Mouse (Mus musculus): ENCODE measurements around the gene Cyyr1. TPM values are rescaled to one million over a fixed set of nuclear protein-coding genes. Genes with fewer than 3 reads are reported as not detected.
"Not testable (repeated sequence)": the region's sequence is repeated elsewhere in the genome, so short reads cannot be mapped to it uniquely, and the experiment has no call there.

Gene Cyyr1
- polyA plus RNA-seq (2015; fragmentation: Nextera tagmentation; extraction: Ambion mirVana) = 3.4 and 4.5 TPM in 2 replicates

GRCm38 (mm10) chr16:85553297-85553696 is at the start of gene Cyyr1:
Gene Cyyr1 (minus strand): TSS chr16:85553397.
- H3K4me1 ChIP-seq; H3K27ac ChIP-seq; H3K9me3 ChIP-seq; H3K9ac ChIP-seq; H3K4me2 ChIP-seq (replicated peaks); ATAC-seq (ENCODE audit: low FRiP score, low read depth); H3K36me3 ChIP-seq; H3K4me3 ChIP-seq; H3K27me3 ChIP-seq: not testable (repeated sequence)
- 61% methylated on average over 13 of the region's 13 CpGs for WGBS

- H3K27ac ChIP-seq = no peak overlapping the region
- no peak for ATAC-seq (ENCODE audit: low FRiP score, low read depth)
- no peak overlapping the region for H3K4me3 ChIP-seq
- 78% methylated on average over 7 of the region's 7 CpGs for WGBS
- H3K27me3 ChIP-seq = no peaks in the 10 kb centered on the region
- H3K4me2 ChIP-seq (replicated peaks) = no peak overlapping the region
- no peaks in the 10 kb centered on the region for H3K36me3 ChIP-seq
- no peaks in the 10 kb centered on the region for H3K4me1 ChIP-seq
- H3K9me3 ChIP-seq = no peaks in the 10 kb centered on the region
- H3K9ac ChIP-seq = no peak overlapping the region
Observed at GRCm38 (mm10) chr16:85588844-85589243, 35.6 kb upstream of the Cyyr1 start.

- H3K27me3 ChIP-seq = no peaks in the 10 kb centered on the region
- WGBS = 79% methylated on average over 4 of the region's 4 CpGs
- H3K4me3 ChIP-seq = no peak overlapping the region
- no peak overlapping the region for H3K9ac ChIP-seq
- H3K4me2 ChIP-seq (replicated peaks) = no peak overlapping the region
- no peaks in the 10 kb centered on the region for H3K9me3 ChIP-seq
- H3K4me1 ChIP-seq = no peaks in the 10 kb centered on the region
- ATAC-seq (ENCODE audit: low FRiP score, low read depth) = no peak
- H3K36me3 ChIP-seq = no peaks in the 10 kb centered on the region
- H3K27ac ChIP-seq = no peak overlapping the region
Observed at GRCm38 (mm10) chr16:85587573-85588226, 34.5 kb upstream of the Cyyr1 start.

- ATAC-seq (ENCODE audit: low FRiP score, low read depth) = no peak
- Histone ChIP-seq H3K27ac (no peak overlapping the region), H3K9ac (no peak overlapping the region), H3K4me2 (replicated peaks) (no peak overlapping the region), H3K4me1 (no peaks in the 10 kb centered on the region), H3K36me3 (no peaks in the 10 kb centered on the region), H3K9me3 (no peaks in the 10 kb centered on the region), H3K4me3 (no peak overlapping the region), H3K27me3 (no peaks in the 10 kb centered on the region)
- WGBS = 80% methylated on average over 5 of the region's 5 CpGs
Observed at GRCm38 (mm10) chr16:85566474-85566873, 13.3 kb upstream of the Cyyr1 start.

- WGBS = 36% methylated on average over 8 of the region's 8 CpGs
- ATAC-seq (ENCODE audit: low FRiP score, low read depth) = no peak
- peaks cover 7% of the 10 kb centered on the region for H3K4me1 ChIP-seq
Observed at GRCm38 (mm10) chr16:85553838-85554237, 641 bp upstream of the Cyyr1 start.

GRCm38 (mm10) chr16:85551976-85552375 is 1.2 kb downstream of the Cyyr1 start:
- ATAC-seq (ENCODE audit: low FRiP score, low read depth); H3K9me3 ChIP-seq; H3K4me3 ChIP-seq; H3K27me3 ChIP-seq; H3K4me1 ChIP-seq; H3K36me3 ChIP-seq; H3K9ac ChIP-seq; H3K4me2 ChIP-seq (replicated peaks); H3K27ac ChIP-seq: not testable (repeated sequence)
- 77% methylated on average over 1 of the region's 11 CpGs for WGBS

More at GRCm38 (mm10) chr16:85553838-85554237, 641 bp upstream of the Cyyr1 start:
- Histone ChIP-seq H3K9me3 (no peaks in the 10 kb centered on the region), H3K9ac (no peak overlapping the region), H3K27ac (no peak overlapping the region), H3K4me2 (replicated peaks) (no peak overlapping the region), H3K27me3 (no peaks in the 10 kb centered on the region), H3K36me3 (no peaks in the 10 kb centered on the region), H3K4me3 (no peak overlapping the region)

- 1% methylated on average over 25 of the region's 25 CpGs for WGBS
- Histone ChIP-seq H3K9ac (peak overlapping the region; percentile 65), H3K4me3 (peak overlapping the region; percentile 45), H3K9me3 (no peaks in the 10 kb centered on the region), H3K4me1 (peaks cover 7% of the 10 kb centered on the region), H3K27ac (no peak overlapping the region), H3K27me3 (no peaks in the 10 kb centered on the region), H3K36me3 (no peaks in the 10 kb centered on the region), H3K4me2 (replicated peaks) (peak overlapping the region; percentile 81)
- peak; percentile 36; the same call in 1 of the 2 replicates for ATAC-seq (ENCODE audit: low FRiP score, low read depth)
Observed at GRCm38 (mm10) chr16:85549971-85550567, 3.1 kb downstream of the Cyyr1 start.

- Histone ChIP-seq H3K4me2 (replicated peaks) (no peak overlapping the region), H3K27me3 (no peaks in the 10 kb centered on the region), H3K27ac (no peak overlapping the region), H3K9ac (no peak overlapping the region), H3K4me1 (peaks cover 7% of the 10 kb centered on the region), H3K36me3 (no peaks in the 10 kb centered on the region), H3K9me3 (no peaks in the 10 kb centered on the region), H3K4me3 (no peak overlapping the region)
- ATAC-seq (ENCODE audit: low FRiP score, low read depth) = no peak
- WGBS = 70% methylated on average over 6 of the region's 6 CpGs
Observed at GRCm38 (mm10) chr16:85546519-85546918, 6.7 kb downstream of the Cyyr1 start.

- no peak overlapping the region for H3K9ac ChIP-seq
- H3K4me2 ChIP-seq (replicated peaks) = no peak overlapping the region
- 39% methylated on average over 4 of the region's 4 CpGs for WGBS
- no peak overlapping the region for H3K27ac ChIP-seq
- H3K4me1 ChIP-seq = no peaks in the 10 kb centered on the region
- no peaks in the 10 kb centered on the region for H3K9me3 ChIP-seq
- H3K27me3 ChIP-seq = no peaks in the 10 kb centered on the region
- no peak overlapping the region for H3K4me3 ChIP-seq
- no peaks in the 10 kb centered on the region for H3K36me3 ChIP-seq
- ATAC-seq (ENCODE audit: low FRiP score, low read depth) = no peak
Observed at GRCm38 (mm10) chr16:85541676-85542273, 11.4 kb downstream of the Cyyr1 start.

GRCm38 (mm10) chr16:85541023-85541422 is 12.2 kb downstream of the Cyyr1 start:
- H3K27me3 ChIP-seq = no peaks in the 10 kb centered on the region
- no peak for ATAC-seq (ENCODE audit: low FRiP score, low read depth)
- no peaks in the 10 kb centered on the region for H3K9me3 ChIP-seq
- no peaks in the 10 kb centered on the region for H3K36me3 ChIP-seq
- no peak overlapping the region for H3K4me3 ChIP-seq
- H3K4me2 ChIP-seq (replicated peaks) = no peak overlapping the region
- WGBS = 93% methylated on average over 6 of the region's 6 CpGs
- H3K4me1 ChIP-seq = no peaks in the 10 kb centered on the region
- no peak overlapping the region for H3K27ac ChIP-seq
- no peak overlapping the region for H3K9ac ChIP-seq

- Histone ChIP-seq H3K27ac (no peak overlapping the region), H3K27me3 (no peaks in the 10 kb centered on the region), H3K9ac (no peak overlapping the region), H3K4me3 (no peak overlapping the region), H3K4me1 (no peaks in the 10 kb centered on the region), H3K4me2 (replicated peaks) (no peak overlapping the region), H3K36me3 (no peaks in the 10 kb centered on the region), H3K9me3 (no peaks in the 10 kb centered on the region)
- 37% methylated on average over 5 of the region's 5 CpGs for WGBS
- no peak for ATAC-seq (ENCODE audit: low FRiP score, low read depth)
Observed at GRCm38 (mm10) chr16:85538367-85538766, 14.8 kb downstream of the Cyyr1 start.

- WGBS = 88% methylated on average over 8 of the region's 8 CpGs
- ATAC-seq (ENCODE audit: low FRiP score, low read depth) = no peak
- no peaks in the 10 kb centered on the region for H3K4me1 ChIP-seq
- no peaks in the 10 kb centered on the region for H3K27me3 ChIP-seq
- H3K4me2 ChIP-seq (replicated peaks) = no peak overlapping the region
- H3K4me3 ChIP-seq = no peak overlapping the region
- H3K9ac ChIP-seq = no peak overlapping the region
- no peaks in the 10 kb centered on the region for H3K36me3 ChIP-seq
- no peak overlapping the region for H3K27ac ChIP-seq
- no peaks in the 10 kb centered on the region for H3K9me3 ChIP-seq
Observed at GRCm38 (mm10) chr16:85536075-85536474, 17.1 kb downstream of the Cyyr1 start.

All from limb, embryonic 13.5 days (tissue).